Mouse (Mus musculus): ENCODE results near the gene Tenm4.

Tenm4 gene

GRCm38 (mm10) chr7:96341479-96341878 is 170.4 kb downstream of the Tenm4 start:
- CTCF ChIA-PET = no interaction called here

- CTCF ChIA-PET = no interaction called here
These were observed 171.9 kb downstream of the Tenm4 start for GRCm38 (mm10) chr7:96342996-96343395.

- CTCF ChIA-PET = no interaction called here
These were observed 172.6 kb downstream of the Tenm4 start for GRCm38 (mm10) chr7:96343667-96344066.

GRCm38 (mm10) chr7:96352671-96353070 is 181.6 kb downstream of the Tenm4 start:
- CTCF ChIA-PET = no interaction called here

GRCm38 (mm10) chr7:96356285-96356811 is 185.3 kb downstream of the Tenm4 start:
- CTCF ChIA-PET = no interaction called here

GRCm38 (mm10) chr7:96357550-96357949 is 186.5 kb downstream of the Tenm4 start:
- CTCF ChIA-PET = no interaction called here

GRCm38 (mm10) chr7:96363311-96363710 is 192.3 kb downstream of the Tenm4 start:
- CTCF ChIA-PET = no interaction called here

- CTCF ChIA-PET = no interaction called here
These were observed 198.9 kb downstream of the Tenm4 start for GRCm38 (mm10) chr7:96369947-96370346.

GRCm38 (mm10) chr7:96374004-96374663 is 203.1 kb downstream of the Tenm4 start:
- CTCF ChIA-PET = no interaction called here

- CTCF ChIA-PET = interaction anchor here (0.7 kb wide), 1 partner anchor 19 kb away, joined by 3 read pairs; no protein-coding TSS in a partner anchor
These were observed 204.5 kb downstream of the Tenm4 start for GRCm38 (mm10) chr7:96375507-96375906.

- CTCF ChIA-PET = no interaction called here
These were observed 212.9 kb downstream of the Tenm4 start for GRCm38 (mm10) chr7:96383686-96384528.

- CTCF ChIA-PET = no interaction called here
These were observed 213.9 kb downstream of the Tenm4 start for GRCm38 (mm10) chr7:96384726-96385500.

GRCm38 (mm10) chr7:96385850-96386249 is 214.8 kb downstream of the Tenm4 start:
- CTCF ChIA-PET = no interaction called here

GRCm38 (mm10) chr7:96390034-96390670 is 219.1 kb downstream of the Tenm4 start:
- CTCF ChIA-PET = no interaction called here

GRCm38 (mm10) chr7:96390894-96391293 is 219.8 kb downstream of the Tenm4 start:
- CTCF ChIA-PET = no interaction called here

GRCm38 (mm10) chr7:96391797-96392472 is 220.9 kb downstream of the Tenm4 start:
- CTCF ChIA-PET = no interaction called here

GRCm38 (mm10) chr7:96392600-96392999 is 221.6 kb downstream of the Tenm4 start:
- CTCF ChIA-PET = no interaction called here

- CTCF ChIA-PET = no interaction called here
These were observed 226.9 kb downstream of the Tenm4 start for GRCm38 (mm10) chr7:96397940-96398339.

GRCm38 (mm10) chr7:96400411-96400810 is 229.4 kb downstream of the Tenm4 start:
- CTCF ChIA-PET = no interaction called here

- CTCF ChIA-PET = no interaction called here
These were observed 235.7 kb downstream of the Tenm4 start for GRCm38 (mm10) chr7:96406630-96407214.

Data from spleen, embryonic (tissue).